Comparison of ENCODE assay signal across 9 mouse cellular contexts in genomic region chr3:34773678-34774425, GRCm38 (mm10).
DNase-seq lines count a peak whose midpoint lies in the region; ATAC-seq and TF ChIP-seq lines count a peak whose summit lies in the region.
"Had no signal": no experiment of that assay in that cellular context is flagged by ENCODE, and none has a peak within 500 bp of the region (broad histone marks: within the 10 kb centered on the region; RNA-seq: fewer than 3 reads in every experiment).

No protein-coding gene starts in this region.

- H3K4me2 ChIP-seq in heart, embryonic 16.5 days (ENCODE audit: low read depth, low read length), result peak overlapping the region; percentile 57
- H3K4me2 ChIP-seq in hindbrain, embryonic 15.5 days, result peak overlapping the region; percentile 45
- H3K4me2 ChIP-seq in neural tube, embryonic 15.5 days, result peak overlapping the region; percentile 38

- 0 out of 2 replicates have a peak overlapping the region, but pooled peaks have one; percentile 21 for H3K9ac ChIP-seq in heart, embryonic 16.5 days (ENCODE audit: low read length)
- H3K9ac ChIP-seq in ES-E14 (ENCODE audit: insufficient read depth, low read depth, low read length, poor library complexity, severe bottlenecking), result peak overlapping the region; percentile 48; the same call in 1 of the 2 replicates
- no peak overlapping the region for H3K9ac ChIP-seq in hindbrain, embryonic 15.5 days
- H3K9ac ChIP-seq in neural tube, embryonic 15.5 days (replicated peaks), result no peak overlapping the region

- H3K27me3 ChIP-seq in heart, embryonic 16.5 days (ENCODE audit: control insufficient read depth, insufficient read depth, low read length), result no peaks in the 10 kb centered on the region
- no peaks in the 10 kb centered on the region; the same call in 1 of the 2 replicates for H3K27me3 ChIP-seq in embryonic facial prominence, embryonic 10.5 days (replicated peaks; ENCODE audit: low read depth, poor library complexity, severe bottlenecking)
- no peaks in the 10 kb centered on the region for H3K27me3 ChIP-seq in hindbrain, embryonic 15.5 days
- H3K27me3 ChIP-seq in neural tube, embryonic 15.5 days (replicated peaks), result no peaks in the 10 kb centered on the region
- H3K27me3 ChIP-seq: Patski had no signal

- 14% methylated on average over 23 of the region's 23 CpGs for WGBS in heart, embryonic 16.5 days
- 26% methylated on average over 23 of the region's 23 CpGs for WGBS in embryonic facial prominence, embryonic 10.5 days
- 23% methylated on average over 23 of the region's 23 CpGs for WGBS in hindbrain, embryonic 15.5 days
- WGBS in neural tube, embryonic 15.5 days, result 30% methylated on average over 23 of the region's 23 CpGs

- ATAC-seq in heart, embryonic 16.5 days (replicated peaks; ENCODE audit: extremely low read depth, insufficient read depth, low FRiP score), result peak; percentile 55; the same call in 1 of the 2 replicates
- ATAC-seq in hindbrain, embryonic 15.5 days (ENCODE audit: low FRiP score, low read depth), result no peak; the same call in 1 of the 2 replicates
- 0 out of 2 replicates have a peak, but pooled peaks have one; percentile 31 for ATAC-seq in neural tube, embryonic 15.5 days (ENCODE audit: low FRiP score)
- no peak for ATAC-seq in erythroid progenitor cell, adult 5-6 weeks (replicated peaks; ENCODE audit: low FRiP score, poor library complexity, severe bottlenecking)
- ATAC-seq: Patski had no signal

- H3K4me1 ChIP-seq in heart, embryonic 16.5 days (ENCODE audit: control insufficient read depth, insufficient read depth, low read length), result no peaks in the 10 kb centered on the region
- H3K4me1 ChIP-seq in ES-E14 (ENCODE audit: control insufficient read depth in 2 of 2, insufficient read depth in 2 of 2, low read length in 2 of 2, poor library complexity in 1 of 2), result peaks cover 5 to 17% of the 10 kb centered on the region in 2 experiments; a peak in 2 of 4 replicates
- peaks cover 13% of the 10 kb centered on the region for H3K4me1 ChIP-seq in embryonic facial prominence, embryonic 10.5 days
- H3K4me1 ChIP-seq in hindbrain, embryonic 15.5 days (replicated peaks), result peaks cover 7% of the 10 kb centered on the region
- peaks cover 7% of the 10 kb centered on the region; the same call in 1 of the 2 replicates for H3K4me1 ChIP-seq in neural tube, embryonic 15.5 days

- in situ Hi-C loops in ES-E14 (cut with MboI; ENCODE audit: low sequenced_read_pairs in 2 of 2, unreplicated experiment in 2 of 2), result loop anchor here in 1 of 2 experiments (25.0 kb wide), 1 partner anchor 112 kb away; the partner anchor contains the start of gene Sox2

- peak overlapping the region; percentile 22 for H3K4me3 ChIP-seq in heart, embryonic 16.5 days (ENCODE audit: low read length)
- peak overlapping the region in 1 of 2 experiments; percentile 15; a peak in 1 of 4 replicates for H3K4me3 ChIP-seq in ES-E14 (ENCODE audit: insufficient read depth in 1 of 2, low read depth in 1 of 2, low read length in 2 of 2, poor library complexity in 1 of 2, severe bottlenecking in 1 of 2)
- 0 out of 2 replicates have a peak overlapping the region, but pooled peaks have one; percentile 9 for H3K4me3 ChIP-seq in embryonic facial prominence, embryonic 10.5 days
- H3K4me3 ChIP-seq in hindbrain, embryonic 15.5 days, result no peak overlapping the region
- H3K4me3 ChIP-seq in neural tube, embryonic 15.5 days (replicated peaks), result no peak overlapping the region

- H3K27ac ChIP-seq in heart, embryonic 16.5 days (ENCODE audit: low read length), result no peak overlapping the region
- H3K27ac ChIP-seq in ES-E14 (ENCODE audit: insufficient read depth, low read depth, low read length, poor library complexity, severe bottlenecking), result peak overlapping the region; percentile 51; the same call in 1 of the 2 replicates
- H3K27ac ChIP-seq in embryonic facial prominence, embryonic 10.5 days (replicated peaks), result peak overlapping the region; percentile 32; the same call in 1 of the 2 replicates
- no peak overlapping the region for H3K27ac ChIP-seq in hindbrain, embryonic 15.5 days (replicated peaks)
- no peak overlapping the region for H3K27ac ChIP-seq in neural tube, embryonic 15.5 days (replicated peaks)

- no peak for DNase-seq in heart, adult 8-10 months (ENCODE audit: low spot score)
- no peak for DNase-seq in ES-E14 (ENCODE audit: low read depth, low spot score)
- DNase-seq in embryonic facial prominence, embryonic 10.5 days (ENCODE audit: low spot score), result peak; percentile 75
- DNase-seq in c-Kit-positive CD71-positive TER-119-positive erythroid progenitor cells, embryonic 14.5 days (ENCODE audit: low spot score), result no peak

- no peaks in the 10 kb centered on the region for H3K9me3 ChIP-seq in heart, embryonic 16.5 days (replicated peaks; ENCODE audit: control insufficient read depth, low read length)
- no peaks in the 10 kb centered on the region for H3K9me3 ChIP-seq in ES-E14 (ENCODE audit: control insufficient read depth, insufficient read depth, low read depth, low read length)
- H3K9me3 ChIP-seq in embryonic facial prominence, embryonic 10.5 days, result no peaks in the 10 kb centered on the region
- H3K9me3 ChIP-seq in hindbrain, embryonic 15.5 days, result no peaks in the 10 kb centered on the region
- H3K9me3 ChIP-seq in neural tube, embryonic 15.5 days (replicated peaks), result no peaks in the 10 kb centered on the region

- H3K36me3 ChIP-seq in heart, embryonic 16.5 days (ENCODE audit: control insufficient read depth, insufficient read depth), result no peaks in the 10 kb centered on the region
- H3K36me3 ChIP-seq in ES-E14 (ENCODE audit: control insufficient read depth, insufficient read depth, low read length, poor library complexity, severe bottlenecking), result no peaks in the 10 kb centered on the region; the same call in 1 of the 2 replicates
- H3K36me3 ChIP-seq in embryonic facial prominence, embryonic 10.5 days (replicated peaks), result no peaks in the 10 kb centered on the region
- no peaks in the 10 kb centered on the region for H3K36me3 ChIP-seq in hindbrain, embryonic 15.5 days
- no peaks in the 10 kb centered on the region for H3K36me3 ChIP-seq in neural tube, embryonic 15.5 days

TF ChIP-seq in ES-E14, 5 proteins besides CTCF, POLR2A, EP300 and RAD21:
- no peak for TF ChIP-seq ZNF384 (IDR thresholded peaks at IDR 0.05; ENCODE audit: low read depth, low read length)
- no peak for TF ChIP-seq ZC3H11A (IDR thresholded peaks at IDR 0.05; ENCODE audit: borderline replicate concordance, low read depth, low read length)
- no peak for TF ChIP-seq MAFK (IDR thresholded peaks at IDR 0.05; ENCODE audit: insufficient read depth, low read depth, low read length)
- no peak for TF ChIP-seq CHD2 (IDR thresholded peaks at IDR 0.05; ENCODE audit: low read depth, low read length)
- TF ChIP-seq HCFC1 (IDR thresholded peaks at IDR 0.05; ENCODE audit: borderline replicate concordance, insufficient read depth, low read length), result no peak

Comparison
In these comparisons a context has a peak if more than half of its experiments do, and no peak if none do; other contexts are left out.
1. ATAC-seq: peak in heart, embryonic 16.5 days (single experiment) and neural tube, embryonic 15.5 days (single experiment); none in hindbrain, embryonic 15.5 days (single experiment) and erythroid progenitor cell, adult 5-6 weeks (single experiment).
2. H3K27ac ChIP-seq: peak in ES-E14 (single experiment) and embryonic facial prominence, embryonic 10.5 days (single experiment); none in heart, embryonic 16.5 days (single experiment), hindbrain, embryonic 15.5 days (single experiment) and neural tube, embryonic 15.5 days (single experiment).
3. H3K4me3 ChIP-seq: peak in heart, embryonic 16.5 days (single experiment) and embryonic facial prominence, embryonic 10.5 days (single experiment); none in hindbrain, embryonic 15.5 days (single experiment) and neural tube, embryonic 15.5 days (single experiment).
4. H3K9ac ChIP-seq: peak in heart, embryonic 16.5 days (single experiment) and ES-E14 (single experiment); none in hindbrain, embryonic 15.5 days (single experiment) and neural tube, embryonic 15.5 days (single experiment).
5. Peak in every context shown above with its lines, with median percentiles within 50 percentile points of each other: H3K4me2 ChIP-seq.